Mouse (Mus musculus) bone marrow, adult 2 months (tissue): ENCODE results near the gene Tmcc1.

Experiments
- CTCF ChIP-seq: fragments of 200-500 bp; IDR thresholded peaks from 2 replicates; pipeline ENCODE4 v1.5.1; 2011; ENCODE audit warnings: low read length, control low read depth; ENCODE audit not compliant: control insufficient read depth, insufficient read depth
- POLR2A ChIP-seq: fragments of 200-500 bp; IDR thresholded peaks from 2 replicates; pipeline ENCODE4 v1.6.1; 2011; ENCODE audit warnings: low read depth, mild to moderate bottlenecking, control low read depth, low read length, borderline replicate concordance; ENCODE audit not compliant: control insufficient read depth

DNA sequence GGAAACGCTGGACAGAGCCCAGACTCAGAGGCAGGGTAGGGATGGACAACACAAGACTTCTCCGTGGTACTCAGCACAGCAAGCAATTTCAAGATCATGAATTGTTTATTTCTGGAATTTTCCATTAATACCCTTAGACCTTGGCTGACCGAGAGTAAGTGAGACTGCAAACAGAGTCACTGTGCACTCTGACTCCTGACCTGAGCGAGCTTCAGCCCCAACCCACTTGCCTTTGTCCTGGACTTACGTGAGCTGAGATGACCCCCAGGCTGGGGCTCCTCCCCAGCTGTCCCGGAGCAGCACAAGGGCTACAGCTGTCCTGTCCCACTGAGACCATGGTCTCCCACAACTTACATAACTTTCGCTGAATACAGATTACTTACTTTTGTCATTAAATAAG lies 210.4 kb downstream of the Tmcc1 start:
- TF ChIP-seq CTCF (no peak), POLR2A (no peak)
